Mouse (Mus musculus) G1E-ER4 (cell line): Measurements from ENCODE around the gene Rbm20. TPM values are rescaled to one million over a fixed set of nuclear protein-coding genes. Genes with fewer than 3 reads are reported as not detected.

ENCODE experiments used
- GATA1 ChIP-seq: IDR thresholded peaks from one replicate; pipeline ENCODE4 v1.8.0; 2012; ENCODE audit warnings: low read length, inconsistent platforms
- polyA plus RNA-seq: library from polyadenylated mRNA; stranded (reverse); fragments of >175 nt; gene quantifications from 2 replicates; pipeline ENCODE4 v1.2.3, GENCODE M21; 2012

The Rbm20 gene
- polyA plus RNA-seq, 1 experiment: 0.39 TPM

- no peak for TF ChIP-seq GATA1
Observed at GRCm38 (mm10) chr19:53731761-53732201, 54.7 kb downstream of the Rbm20 start.

- TF ChIP-seq GATA1: no peak
Observed at GRCm38 (mm10) chr19:53734845-53735244, 57.7 kb downstream of the Rbm20 start.

- no peak for TF ChIP-seq GATA1
Observed at GRCm38 (mm10) chr19:53738701-53739131, 61.6 kb downstream of the Rbm20 start.

GRCm38 (mm10) chr19:53739570-53740266, 62.6 kb downstream of the Rbm20 start:
- no peak for TF ChIP-seq GATA1

GRCm38 (mm10) chr19:53740750-53741380, 63.8 kb downstream of the Rbm20 start:
- TF ChIP-seq GATA1: no peak

- no peak for TF ChIP-seq GATA1
Observed at GRCm38 (mm10) chr19:53741902-53742301, 64.8 kb downstream of the Rbm20 start.

- no peak for TF ChIP-seq GATA1
Observed at GRCm38 (mm10) chr19:53745354-53745753, 68.2 kb downstream of the Rbm20 start.

GRCm38 (mm10) chr19:53746116-53746515, 69.0 kb downstream of the Rbm20 start:
- TF ChIP-seq GATA1: no peak

GRCm38 (mm10) chr19:53748236-53748775, 71.2 kb downstream of the Rbm20 start:
- no peak for TF ChIP-seq GATA1

GRCm38 (mm10) chr19:53749326-53749725, 72.2 kb downstream of the Rbm20 start:
- TF ChIP-seq GATA1: no peak

GRCm38 (mm10) chr19:53751420-53752185, 74.5 kb downstream of the Rbm20 start:
- no peak for TF ChIP-seq GATA1

GRCm38 (mm10) chr19:53752993-53753392, 75.9 kb downstream of the Rbm20 start:
- TF ChIP-seq GATA1: no peak

- TF ChIP-seq GATA1: no peak
Observed at GRCm38 (mm10) chr19:53754421-53754830, 77.3 kb downstream of the Rbm20 start.

GRCm38 (mm10) chr19:53755346-53755745, 78.2 kb downstream of the Rbm20 start:
- TF ChIP-seq GATA1: no peak

- no peak for TF ChIP-seq GATA1
Observed at GRCm38 (mm10) chr19:53757432-53758109, 80.5 kb downstream of the Rbm20 start.
